Mouse (Mus musculus): ENCODE measurements around the gene Macf1. TPM values are rescaled to one million over a fixed set of nuclear protein-coding genes. Genes with fewer than 3 reads are reported as not detected.

Macf1 gene
- 79.4 TPM for polyA plus RNA-seq (2014; fragmentation: Illumina TruSeq; extraction: RNeasy Lipid Tissue Mini Kit (QIAGEN cat#74804); ENCODE audit: low read depth, low replicate concordance)

GRCm38 (mm10) chr4:123684260-123684659 is at the start of gene Macf1:
Gene Macf1 (minus strand): TSS chr4:123684360.

DNA sequence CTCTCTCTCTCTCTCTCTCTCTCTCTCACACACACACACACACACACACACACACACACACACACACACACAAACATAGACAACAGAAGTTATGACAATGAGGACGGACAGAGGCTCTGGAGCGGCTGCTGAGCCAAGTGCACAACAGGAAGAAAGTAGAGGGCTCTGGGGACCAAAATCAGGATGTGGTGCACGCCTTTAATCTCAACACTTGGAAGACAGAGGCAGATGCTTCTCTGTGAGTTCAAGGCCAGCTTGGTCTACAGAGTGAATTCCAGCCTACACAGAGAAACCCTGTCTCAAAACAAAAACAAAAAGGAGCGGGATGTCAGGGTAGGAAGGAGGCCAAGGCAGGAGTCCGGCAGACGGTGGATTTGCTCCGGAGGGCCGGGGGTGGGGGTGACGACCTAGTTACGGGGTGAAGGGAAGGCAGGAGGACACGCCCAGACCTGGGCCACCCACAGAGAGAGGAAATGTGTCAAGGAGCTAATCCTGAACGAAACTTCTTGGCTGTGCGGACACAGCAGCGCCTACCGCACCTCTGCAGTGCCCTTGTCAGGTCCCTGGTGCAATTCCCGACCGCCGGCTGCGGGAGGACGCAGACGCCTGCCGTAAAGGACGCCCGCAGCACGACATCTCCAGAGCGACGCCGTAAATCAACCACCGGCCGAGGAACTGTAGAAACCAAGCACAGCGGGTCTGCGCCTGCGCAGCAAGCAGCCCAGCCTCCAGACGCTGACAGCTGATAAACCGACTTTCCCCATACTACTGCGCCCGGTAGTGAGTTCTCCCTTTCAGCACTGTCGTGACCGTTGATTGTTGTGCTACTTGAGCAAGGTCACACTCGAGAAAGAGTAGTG is 33.6 kb upstream of the Macf1 start, which contains the start of gene Ndufs5:
Gene Ndufs5 (minus strand): TSS at position 629 of the 860 bp plus-strand sequence.

DNA sequence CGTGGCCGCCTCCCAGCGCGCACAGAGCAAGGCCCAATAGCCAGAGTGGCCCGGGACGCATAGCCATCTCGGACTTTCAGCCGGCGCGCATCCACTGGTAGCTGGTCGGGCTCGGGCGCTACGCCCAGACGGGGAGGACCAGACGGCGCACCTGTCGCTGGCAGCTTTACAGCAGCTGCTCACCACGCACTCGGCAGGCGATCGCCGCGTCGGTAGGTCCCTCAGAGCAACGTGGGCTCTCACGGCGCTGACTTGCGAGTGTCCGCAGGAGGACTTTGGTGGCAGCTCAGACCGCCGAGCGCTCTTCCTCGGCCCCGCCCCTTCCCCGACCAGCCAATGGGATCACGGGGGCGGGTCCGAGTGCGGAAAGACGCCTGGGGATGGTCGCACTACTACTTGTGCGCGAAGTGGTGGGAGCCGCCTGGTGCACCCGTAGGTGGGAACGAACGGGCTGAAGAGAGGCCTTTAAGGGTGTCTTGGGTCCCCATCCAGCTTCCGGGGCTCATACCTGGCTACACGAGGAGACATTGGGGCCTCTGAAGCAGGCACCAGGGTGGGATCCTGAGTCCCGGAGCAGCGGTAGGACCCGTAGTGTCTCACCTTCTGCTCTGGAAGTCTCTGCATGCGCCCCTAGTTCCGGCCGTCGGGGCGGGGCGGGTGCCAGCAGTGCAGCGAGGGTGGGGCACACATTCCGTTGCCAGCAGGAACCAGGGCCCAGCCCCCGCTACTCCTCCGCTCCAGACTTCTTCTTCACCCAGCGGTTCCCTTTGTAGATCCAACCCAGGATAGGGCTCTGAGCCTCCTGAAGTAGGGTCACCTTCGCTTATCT is 341.3 kb downstream of the Macf1 start, which contains the start of gene Bmp8a:
Gene Bmp8a (minus strand): TSS at position 611 of the 829 bp plus-strand sequence.

DNA sequence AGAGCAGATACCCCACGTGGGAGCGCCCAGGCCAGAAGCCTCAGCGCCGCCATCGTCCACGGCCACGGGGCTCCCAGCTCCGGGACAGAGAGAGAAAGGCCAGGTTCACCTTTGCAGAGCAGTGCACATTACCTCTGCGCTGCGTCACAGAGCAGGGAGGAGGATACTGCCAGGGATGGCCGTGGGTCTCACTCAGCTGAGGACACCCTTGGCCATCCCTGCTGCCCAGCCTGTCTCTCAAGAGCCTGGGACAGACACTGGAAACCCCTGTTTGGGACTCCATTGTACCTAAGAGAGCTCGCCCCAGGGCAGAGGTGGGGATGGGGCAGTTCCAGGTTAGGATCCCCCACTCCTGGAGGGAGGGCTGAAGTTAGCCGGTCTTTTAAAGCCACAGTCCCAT is 360.6 kb downstream of the Macf1 start, which contains the start of gene Oxct2a:
Gene Oxct2a (minus strand): TSS at position 101 of the 400 bp plus-strand sequence.

Other genes with a start within 250 kb of the Macf1 start
- 214 TPM for gene Ndufs5, start 33.8 kb upstream of the Macf1 start, polyA plus RNA-seq (2014; fragmentation: Illumina TruSeq; extraction: RNeasy Lipid Tissue Mini Kit (QIAGEN cat#74804); ENCODE audit: low read depth, low replicate concordance)
- 35.6 TPM for gene Akirin1, start 66.0 kb upstream of the Macf1 start, polyA plus RNA-seq (2014; fragmentation: Illumina TruSeq; extraction: RNeasy Lipid Tissue Mini Kit (QIAGEN cat#74804); ENCODE audit: low read depth, low replicate concordance)
- 8.1 TPM for gene Rhbdl2, start 103.5 kb upstream of the Macf1 start, polyA plus RNA-seq (2014; fragmentation: Illumina TruSeq; extraction: RNeasy Lipid Tissue Mini Kit (QIAGEN cat#74804); ENCODE audit: low read depth, low replicate concordance)
- 0.93 TPM for gene 4933427I04Rik, start 175.3 kb upstream of the Macf1 start, polyA plus RNA-seq (2014; fragmentation: Illumina TruSeq; extraction: RNeasy Lipid Tissue Mini Kit (QIAGEN cat#74804); ENCODE audit: low read depth, low replicate concordance)
- 35.8 TPM for gene Mycbp, start 220.5 kb upstream of the Macf1 start, polyA plus RNA-seq (2014; fragmentation: Illumina TruSeq; extraction: RNeasy Lipid Tissue Mini Kit (QIAGEN cat#74804); ENCODE audit: low read depth, low replicate concordance)
- gene Rragc, start 233.1 kb upstream of the Macf1 start, polyA plus RNA-seq (2014; fragmentation: Illumina TruSeq; extraction: RNeasy Lipid Tissue Mini Kit (QIAGEN cat#74804); ENCODE audit: low read depth, low replicate concordance) = 64.4 TPM
- not detected for gene 4930535I16Rik, start 233.7 kb upstream of the Macf1 start, polyA plus RNA-seq (2014; fragmentation: Illumina TruSeq; extraction: RNeasy Lipid Tissue Mini Kit (QIAGEN cat#74804); ENCODE audit: low read depth, low replicate concordance)